Mouse (Mus musculus): ENCODE results near the gene Rragb. TPM values are rescaled to one million over a fixed set of nuclear protein-coding genes. Genes with fewer than 3 reads are reported as not detected.
"Not testable (repeated sequence)": the region's sequence is repeated elsewhere in the genome, so short reads cannot be mapped to it uniquely, and the experiment has no call there.

Rragb gene
- polyA plus RNA-seq (2015; fragmentation: Nextera tagmentation; extraction: Ambion mirVana), result 2.2 and 2.8 TPM in 2 replicates

- Histone ChIP-seq H3K4me3 (replicated peaks) (peak within 1 kb of the TSS; percentile 50), H3K27me3 (peaks cover 36% of the 10 kb centered on the region), H3K9ac (0 out of 2 replicates have a peak within 1 kb of the TSS, but pooled peaks have one; percentile 14), H3K4me2 (peak within 1 kb of the TSS; percentile 72), H3K36me3 (no peaks in the 10 kb centered on the region), H3K9me3 (replicated peaks) (no peaks in the 10 kb centered on the region), H3K27ac (0 out of 2 replicates have a peak within 1 kb of the TSS, but pooled peaks have one; percentile 18), H3K4me1 (no peaks in the 10 kb centered on the region)
- ATAC-seq (replicated peaks; ENCODE audit: low FRiP score), result peak; percentile 98
- 17% methylated on average over 46 of the region's 47 CpGs for WGBS
Observed at GRCm38 (mm10) chrX:153139734-153140515, at the start of gene Rragb. Gene Rragb (plus strand): TSS chrX:153139981.

DNA sequence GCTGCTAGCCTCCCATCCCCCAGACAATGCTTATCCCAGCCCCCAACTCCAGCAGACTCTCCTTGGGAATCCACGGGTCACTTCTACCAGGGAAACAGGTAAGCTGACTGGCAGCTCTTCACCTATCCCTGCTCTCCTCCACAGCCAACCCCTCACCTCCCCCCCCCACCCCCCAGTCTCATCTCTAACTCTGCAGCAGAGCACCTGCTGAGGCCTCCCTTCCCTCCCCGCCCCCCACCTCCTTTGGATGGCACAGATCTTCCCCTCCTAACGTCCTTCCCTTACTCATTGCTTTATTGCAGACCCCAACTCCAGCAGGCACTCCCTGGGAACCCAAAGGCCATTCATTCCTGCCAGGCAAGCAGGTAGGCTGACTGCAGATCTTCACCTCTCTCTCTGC is 21.3 kb upstream of the Rragb start, which contains the start of gene Foxr2:
Gene Foxr2 (plus strand): TSS at position 301 of the 400 bp plus-strand sequence.
- Histone ChIP-seq H3K9ac (no peak within 1 kb of the TSS), H3K9me3 (replicated peaks) (no peaks in the 10 kb centered on the region), H3K27me3 (peaks cover 32% of the 10 kb centered on the region), H3K4me1 (no peaks in the 10 kb centered on the region), H3K27ac (no peak within 1 kb of the TSS), H3K36me3 (no peaks in the 10 kb centered on the region), H3K4me3 (replicated peaks) (no peak within 1 kb of the TSS), H3K4me2 (no peak within 1 kb of the TSS)
- ATAC-seq (replicated peaks; ENCODE audit: low FRiP score), result no peak
- 17% methylated on average over 3 of the region's 3 CpGs for WGBS

GRCm38 (mm10) chrX:153119013-153119412 is 20.8 kb upstream of the Rragb start:
- no peaks in the 10 kb centered on the region for H3K4me1 ChIP-seq
- no peak overlapping the region for H3K4me2 ChIP-seq
- H3K36me3 ChIP-seq, result no peaks in the 10 kb centered on the region
- no peak overlapping the region for H3K9ac ChIP-seq
- H3K27me3 ChIP-seq, result peaks cover 33% of the 10 kb centered on the region
- H3K27ac ChIP-seq, result no peak overlapping the region
- WGBS, result 44% methylated on average over 2 of the region's 2 CpGs
- no peak for ATAC-seq (replicated peaks; ENCODE audit: low FRiP score)
- no peak overlapping the region for H3K4me3 ChIP-seq (replicated peaks)
- H3K9me3 ChIP-seq (replicated peaks), result no peaks in the 10 kb centered on the region

GRCm38 (mm10) chrX:153142656-153143055 is 2.9 kb downstream of the Rragb start:
- 86% methylated on average over 3 of the region's 3 CpGs for WGBS
- Histone ChIP-seq H3K27ac (no peak overlapping the region), H3K36me3 (no peaks in the 10 kb centered on the region), H3K9me3 (replicated peaks) (no peaks in the 10 kb centered on the region), H3K9ac (no peak overlapping the region), H3K4me2 (no peak overlapping the region), H3K4me1 (no peaks in the 10 kb centered on the region), H3K27me3 (peaks cover 32% of the 10 kb centered on the region), H3K4me3 (replicated peaks) (no peak overlapping the region)
- ATAC-seq (replicated peaks; ENCODE audit: low FRiP score), result no peak

- Histone ChIP-seq H3K4me1 (no peaks in the 10 kb centered on the region), H3K27ac (no peak overlapping the region), H3K9me3 (replicated peaks) (no peaks in the 10 kb centered on the region), H3K9ac (no peak overlapping the region), H3K27me3 (no peaks in the 10 kb centered on the region; the same call in 1 of the 2 replicates), H3K4me3 (replicated peaks) (no peak overlapping the region), H3K36me3 (no peaks in the 10 kb centered on the region), H3K4me2 (no peak overlapping the region)
- no peak for ATAC-seq (replicated peaks; ENCODE audit: low FRiP score)
- 44% methylated on average over 1 of the region's 1 CpGs for WGBS
Observed at GRCm38 (mm10) chrX:153151766-153152165, 12.0 kb downstream of the Rragb start.

- Histone ChIP-seq H3K36me3 (no peaks in the 10 kb centered on the region), H3K9me3 (replicated peaks) (no peaks in the 10 kb centered on the region), H3K4me3 (replicated peaks) (no peak overlapping the region), H3K4me1 (no peaks in the 10 kb centered on the region), H3K9ac (no peak overlapping the region), H3K27me3 (no peaks in the 10 kb centered on the region; the same call in none of the 2 replicates), H3K27ac (no peak overlapping the region), H3K4me2 (no peak overlapping the region)
- no peak for ATAC-seq (replicated peaks; ENCODE audit: low FRiP score)
- 48% methylated on average over 3 of the region's 3 CpGs for WGBS
Observed at GRCm38 (mm10) chrX:153155322-153155721, 15.5 kb downstream of the Rragb start.

- Histone ChIP-seq H3K36me3 (no peaks in the 10 kb centered on the region), H3K9me3 (replicated peaks) (no peaks in the 10 kb centered on the region), H3K9ac (no peak overlapping the region), H3K4me1 (no peaks in the 10 kb centered on the region), H3K4me2 (no peak overlapping the region), H3K27ac (no peak overlapping the region), H3K4me3 (replicated peaks) (no peak overlapping the region), H3K27me3 (no peaks in the 10 kb centered on the region)
- 10% methylated on average over 1 of the region's 1 CpGs for WGBS
- no peak for ATAC-seq (replicated peaks; ENCODE audit: low FRiP score)
Observed at GRCm38 (mm10) chrX:153174786-153175185, 35.0 kb downstream of the Rragb start.

DNA sequence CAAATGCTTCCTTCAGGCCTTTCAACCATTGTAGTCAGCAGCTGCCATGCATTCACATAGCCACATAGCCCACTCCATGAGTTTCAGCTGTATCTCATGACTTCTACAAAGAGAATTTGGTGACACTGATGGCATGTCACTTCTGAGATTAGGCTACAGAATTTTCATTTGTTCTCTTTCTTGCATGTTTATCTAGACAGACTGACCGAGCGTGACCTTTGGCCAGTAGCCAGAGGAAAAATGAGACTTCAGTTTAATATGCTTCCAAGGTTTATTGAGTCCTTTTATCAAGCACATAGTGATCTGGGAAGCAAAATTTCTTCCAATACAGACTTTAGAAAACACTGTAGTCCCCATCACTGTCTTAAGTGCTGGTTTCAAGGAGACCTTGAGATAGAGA is 42.4 kb downstream of the Rragb start:
- 76% methylated on average over 2 of the region's 2 CpGs for WGBS
- Histone ChIP-seq H3K4me2 (no peak overlapping the region), H3K27me3 (no peaks in the 10 kb centered on the region), H3K4me3 (replicated peaks) (no peak overlapping the region), H3K36me3 (no peaks in the 10 kb centered on the region), H3K27ac (no peak overlapping the region), H3K9me3 (replicated peaks) (no peaks in the 10 kb centered on the region), H3K9ac (no peak overlapping the region), H3K4me1 (no peaks in the 10 kb centered on the region)
- ATAC-seq (replicated peaks; ENCODE audit: low FRiP score), result no peak

DNA sequence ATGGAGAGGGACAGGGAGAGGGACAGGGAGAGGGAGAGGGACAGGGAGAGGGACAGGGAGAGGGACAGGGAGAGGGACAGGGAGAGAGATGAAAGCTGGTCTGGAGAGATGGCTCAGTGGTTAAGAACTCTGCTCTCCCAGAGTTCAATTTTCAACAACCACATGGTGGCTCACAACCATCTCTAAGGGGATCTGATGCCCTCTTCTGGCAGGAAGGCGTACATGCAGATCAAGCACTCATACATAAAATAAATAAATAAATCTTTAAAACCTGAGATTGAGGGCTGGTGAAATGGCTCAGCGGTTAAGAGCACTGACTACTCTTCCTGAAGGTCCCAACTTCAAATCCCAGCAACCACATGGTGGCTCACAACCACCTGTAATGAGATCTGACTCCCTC is 59.4 kb downstream of the Rragb start:
- not testable (repeated sequence) for H3K4me2 ChIP-seq; H3K27ac ChIP-seq; H3K27me3 ChIP-seq; H3K4me3 ChIP-seq (replicated peaks); H3K9ac ChIP-seq; H3K36me3 ChIP-seq; ATAC-seq (replicated peaks; ENCODE audit: low FRiP score); H3K4me1 ChIP-seq; H3K9me3 ChIP-seq (replicated peaks)
- 78% methylated on average over 2 of the region's 2 CpGs for WGBS

GRCm38 (mm10) chrX:153211101-153211500 is 71.3 kb downstream of the Rragb start:
- Histone ChIP-seq H3K36me3 (no peaks in the 10 kb centered on the region), H3K27ac (no peak overlapping the region), H3K27me3 (peaks cover 9% of the 10 kb centered on the region; the same call in 1 of the 2 replicates), H3K4me3 (replicated peaks) (no peak overlapping the region), H3K9me3 (replicated peaks) (no peaks in the 10 kb centered on the region), H3K9ac (no peak overlapping the region), H3K4me1 (no peaks in the 10 kb centered on the region), H3K4me2 (no peak overlapping the region)
- 39% methylated on average over 1 of the region's 1 CpGs for WGBS
- ATAC-seq (replicated peaks; ENCODE audit: low FRiP score), result no peak

All from kidney, embryonic 15.5 days (tissue).